Mouse (Mus musculus) MEL (cell line): ENCODE measurements around the gene Flt3l. TPM values are rescaled to one million over a fixed set of nuclear protein-coding genes. Genes with fewer than 3 reads are reported as not detected.

Source experiments
- DNase-seq: peaks from one replicate; pipeline ENCODE4 v3.0.0; 2011; ENCODE audit warnings: low read depth, low spot score
- H3K27ac ChIP-seq: 2 replicates; pipeline ENCODE4 v1.5.1; 2012; ENCODE audit warnings: low read depth, mild to moderate bottlenecking, control low read depth, low read length, moderate library complexity; ENCODE audit not compliant: control insufficient read depth
- H3K27me3 ChIP-seq, 2 experiments: fragments of 150-350 bp in 1 of 2; sonication (generic) in 1 of 2; 2 replicates each; pipeline ENCODE4 v1.6.1; 2012; ENCODE audit warnings: low read length in 2 of 2, mild to moderate bottlenecking in 2 of 2, improper control_type of control experiment in 1 of 2, moderate library complexity in 1 of 2; ENCODE audit not compliant: insufficient read depth in 2 of 2, control insufficient read depth in 1 of 2
- H3K36me3 ChIP-seq, 2 experiments: 2 replicates each; pipeline ENCODE4 v1.6.1; 2012 to 2014; ENCODE audit warnings: low read length in 2 of 2, improper control_type of control experiment in 1 of 2, inconsistent platforms in 1 of 2, mild to moderate bottlenecking in 1 of 2; ENCODE audit not compliant: insufficient read depth in 2 of 2, control insufficient read depth in 1 of 2
- H3K4me1 ChIP-seq, 2 experiments: fragments of 150-350 bp in 1 of 2; sonication (generic) in 1 of 2; 2 replicates each; pipeline ENCODE4 v1.6.1; 2012; ENCODE audit warnings: low read length in 2 of 2, improper control_type of control experiment in 1 of 2, mild to moderate bottlenecking in 1 of 2; ENCODE audit not compliant: insufficient read depth in 2 of 2, control insufficient read depth in 1 of 2
- H3K4me3 ChIP-seq, 2 experiments: fragments of 150-350 bp in 1 of 2; sonication (generic) in 1 of 2; 2 replicates each; pipeline ENCODE4 v1.5.1; 2012; ENCODE audit warnings: low read depth in 2 of 2, low read length in 2 of 2, mild to moderate bottlenecking in 2 of 2, moderate library complexity in 2 of 2, control low read depth in 1 of 2, improper control_type of control experiment in 1 of 2; ENCODE audit not compliant: control insufficient read depth in 1 of 2, insufficient read depth in 1 of 2
- H3K79me2 ChIP-seq: 2 replicates; pipeline ENCODE4 v1.6.1; 2012; ENCODE audit warnings: mild to moderate bottlenecking, low read length, moderate library complexity; ENCODE audit not compliant: control insufficient read depth, poor library complexity, insufficient read depth
- H3K9ac ChIP-seq: 2 replicates; pipeline ENCODE4 v1.6.1; 2012; ENCODE audit warnings: low read depth, mild to moderate bottlenecking, control low read depth, low read length, moderate library complexity; ENCODE audit not compliant: control insufficient read depth, poor library complexity, severe bottlenecking
- H3K9me3 ChIP-seq: fragments of 150-350 bp; sonication (generic); replicated peaks from 2 replicates; pipeline ENCODE4 v1.6.1; 2012; ENCODE audit warnings: mild to moderate bottlenecking, low read length, improper control_type of control experiment, moderate library complexity; ENCODE audit not compliant: insufficient read depth
- BHLHE40 ChIP-seq: IDR thresholded peaks from 2 replicates; pipeline ENCODE4 v1.6.1; 2012; ENCODE audit warnings: low read depth, mild to moderate bottlenecking, inconsistent platforms, low read length, improper control_type of control experiment, borderline replicate concordance
- E2F4 ChIP-seq: IDR thresholded peaks from 2 replicates; pipeline ENCODE4 v1.6.1; 2011; ENCODE audit warnings: low read depth, low read length, improper control_type of control experiment, borderline replicate concordance
- EP300 ChIP-seq, 2 experiments: IDR thresholded peaks; 2 replicates each; pipeline ENCODE4 v1.6.1; 2011; ENCODE audit warnings: improper control_type of control experiment in 2 of 2, low read length in 2 of 2, low read depth in 1 of 2, mild to moderate bottlenecking in 1 of 2
- GATA1 ChIP-seq: IDR thresholded peaks from 2 replicates; pipeline ENCODE4 v1.6.1; 2011; ENCODE audit warnings: low read depth, low read length, improper control_type of control experiment
- JUND ChIP-seq: IDR thresholded peaks from 2 replicates; pipeline ENCODE4 v1.6.1; 2011; ENCODE audit warnings: low read depth, mild to moderate bottlenecking, improper control_type of control experiment, low read length
- MAFK ChIP-seq: IDR thresholded peaks from 2 replicates; pipeline ENCODE4 v1.6.1; 2011; ENCODE audit warnings: low read depth, mild to moderate bottlenecking, low read length, improper control_type of control experiment, borderline replicate concordance
- MYC ChIP-seq: IDR thresholded peaks from 2 replicates; pipeline ENCODE4 v1.6.1; 2011; ENCODE audit warnings: low read depth, mild to moderate bottlenecking, low read length, improper control_type of control experiment, moderate library complexity
- NRF1 ChIP-seq: IDR thresholded peaks from 2 replicates; pipeline ENCODE4 v1.6.1; 2014; ENCODE audit warnings: low read depth, mild to moderate bottlenecking, inconsistent platforms, low read length, improper control_type of control experiment, moderate library complexity; ENCODE audit not compliant: poor library complexity, insufficient read depth, severe bottlenecking
- POLR2AphosphoS2 ChIP-seq: IDR thresholded peaks from 2 replicates; pipeline ENCODE4 v1.6.1; 2011; ENCODE audit warnings: low read length, improper control_type of control experiment
- RAD21 ChIP-seq: IDR thresholded peaks from 2 replicates; pipeline ENCODE4 v1.6.1; 2011; ENCODE audit warnings: mild to moderate bottlenecking, low read depth, low read length, improper control_type of control experiment
- TAL1 ChIP-seq: IDR thresholded peaks from 2 replicates; pipeline ENCODE4 v1.6.1; 2012; ENCODE audit warnings: mild to moderate bottlenecking, inconsistent platforms, low read length, moderate library complexity, mixed read lengths
- TBP ChIP-seq: IDR thresholded peaks from 2 replicates; pipeline ENCODE4 v1.8.0; 2011; ENCODE audit warnings: low read depth, low read length, improper control_type of control experiment
- USF1 ChIP-seq: IDR thresholded peaks from 2 replicates; pipeline ENCODE4 v1.6.1; 2014; ENCODE audit warnings: low read depth, mild to moderate bottlenecking, inconsistent platforms, low read length, improper control_type of control experiment, moderate library complexity
- ZKSCAN1 ChIP-seq: IDR thresholded peaks from 2 replicates; pipeline ENCODE4 v1.6.1; 2012; ENCODE audit warnings: low read depth, mild to moderate bottlenecking, inconsistent platforms, low read length, improper control_type of control experiment, moderate library complexity
- ZMIZ1 ChIP-seq: IDR thresholded peaks from 2 replicates; pipeline ENCODE4 v1.6.1; 2012; ENCODE audit warnings: low read depth, mild to moderate bottlenecking, inconsistent platforms, low read length, improper control_type of control experiment, moderate library complexity
- polyA plus RNA-seq, 2 experiments: library from polyadenylated mRNA; stranded (reverse) in 1 of 2; unstranded in 1 of 2; fragments of >175 nt in 1 of 2; fragments of >200 nt in 1 of 2; gene quantifications; 2 replicates each; pipeline versions ENCODE4 v1.2.1 to v1.2.4; 2012; ENCODE audit warnings: low replicate concordance in 2 of 2, low read depth in 1 of 2; ENCODE audit not compliant: insufficient read length in 2 of 2, insufficient read depth in 1 of 2, missing spikeins in 1 of 2
- total RNA-seq: library from RNA; depleted of rRNA; stranded (reverse); fragments of 300-350 nt; gene quantifications from 2 replicates; pipeline ENCODE4 v1.2.3, GENCODE M21; 2012

Flt3l gene
- total and polyA plus RNA-seq, 3 experiments = 13.0 to 35.4 TPM; not detected in 1

- no peak for TF ChIP-seq USF1
- TF ChIP-seq EP300 (IDR thresholded peaks at IDR 0.05; ENCODE audit: low read depth in 1 of 2, low read length in 2 of 2) = no peak
- no peak for TF ChIP-seq TAL1
- TF ChIP-seq TBP = no peak
- TF ChIP-seq GATA1 = no peak
- no peak for TF ChIP-seq ZKSCAN1
- no peak for TF ChIP-seq JUND
- TF ChIP-seq NRF1 = no peak
- no peak for TF ChIP-seq MAFK
- no peak for TF ChIP-seq ZMIZ1
- TF ChIP-seq E2F4 = no peak
- TF ChIP-seq RAD21 = no peak
- TF ChIP-seq POLR2AphosphoS2 = no peak
- no peak for TF ChIP-seq MYC
- TF ChIP-seq, all 39 proteins: peak for 0
- no peak overlapping the region for H3K9ac ChIP-seq
- H3K4me3 ChIP-seq = no peak overlapping the region
- no peaks in the 10 kb centered on the region for H3K9me3 ChIP-seq
- H3K27me3 ChIP-seq = no peaks in the 10 kb centered on the region
- no peak overlapping the region for H3K27ac ChIP-seq
- H3K4me1 ChIP-seq = peaks cover 5 to 21% of the 10 kb centered on the region in 2 experiments
- no peaks in the 10 kb centered on the region; the same call in 1 of the 2 replicates for H3K79me2 ChIP-seq
- no peak for DNase-seq
- H3K36me3 ChIP-seq = peaks cover 0 to 6% of the 10 kb centered on the region in 2 experiments; a peak in 2 of 4 replicates
Observed at GRCm38 (mm10) chr7:45095367-45095766, 40.9 kb downstream of the Flt3l start.

GRCm38 (mm10) chr7:45094121-45094520 is 42.1 kb downstream of the Flt3l start:
- Histone ChIP-seq H3K9ac (no peak overlapping the region), H3K27me3 (no peaks in the 10 kb centered on the region), H3K36me3 (peaks cover 0 to 12% of the 10 kb centered on the region in 2 experiments; a peak in 2 of 4 replicates), H3K27ac (no peak overlapping the region), H3K4me3 (no peak overlapping the region), H3K4me1 (peaks cover 5 to 21% of the 10 kb centered on the region in 2 experiments), H3K9me3 (no peaks in the 10 kb centered on the region), H3K79me2 (no peaks in the 10 kb centered on the region; the same call in 1 of the 2 replicates)
- no peak for DNase-seq
- TF ChIP-seq EP300 (IDR thresholded peaks at IDR 0.05; ENCODE audit: low read depth in 1 of 2, low read length in 2 of 2) (no peak), USF1 (no peak), BHLHE40 (no peak)
